Mouse (Mus musculus) small intestine, adult 2 months (tissue): ENCODE measurements around the gene Rab34.

ENCODE experiments used
- CTCF ChIP-seq: fragments of 200-500 bp; IDR thresholded peaks from 2 replicates; pipeline ENCODE4 v1.5.1; 2012; ENCODE audit warnings: low read depth, mild to moderate bottlenecking, control low read depth, inconsistent platforms, low read length, moderate library complexity, mixed read lengths; ENCODE audit not compliant: insufficient replicate concordance, insufficient read length; ENCODE audit errors: extremely low read depth
- POLR2A ChIP-seq: fragments of 200-500 bp; IDR thresholded peaks from 2 replicates; pipeline ENCODE4 v1.6.1; 2012; ENCODE audit warnings: low read depth, mild to moderate bottlenecking, control low read depth, inconsistent platforms, low read length, moderate library complexity

DNA sequence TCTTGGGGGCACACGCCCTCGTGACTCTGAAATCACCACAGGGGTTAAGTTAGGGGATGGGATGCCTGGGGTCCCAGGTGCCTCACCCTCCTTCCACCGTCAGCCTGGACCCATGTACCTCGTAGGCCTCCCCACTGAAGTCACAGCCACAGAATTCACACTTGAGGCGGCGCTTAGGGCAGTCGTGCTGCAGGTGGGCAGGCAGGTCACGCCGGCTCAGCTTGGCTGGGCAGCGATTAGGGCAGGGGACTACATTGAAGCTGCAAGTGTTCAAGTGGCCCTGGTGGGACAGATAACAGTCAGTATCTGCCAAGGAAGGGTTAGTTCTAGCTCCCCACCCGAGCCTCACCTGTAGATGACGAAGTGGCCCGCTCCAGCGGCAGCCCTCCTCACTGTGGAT lies 27.1 kb upstream of the Rab34 start:
- TF ChIP-seq POLR2A = no peak
- no peak for TF ChIP-seq CTCF
